Mouse (Mus musculus) right cerebral cortex, postnatal 10 days (tissue): Measurements from ENCODE around the gene Spata31.
A peak's percentile ranks its signal among the peaks of the same experiment; 100 is the strongest.

Experiments
- DNase-seq, 2 experiments: peaks; one replicate each; pipeline ENCODE4 v3.0.0; 2021; ENCODE audit warnings: low spot score in 2 of 2

Spata31 gene

GRCm38 (mm10) chr13:64917191-64917590, at the start of gene Spata31:
Spata31 (plus strand) TSS chr13:64917406.
- DNase-seq: no peak

GRCm38 (mm10) chr13:64903132-64903531, 14.1 kb upstream of the Spata31 start:
- no peak for DNase-seq

GRCm38 (mm10) chr13:64903585-64904208, 13.5 kb upstream of the Spata31 start, which contains the start of gene Cntnap3:
Cntnap3 (minus strand) TSS chr13:64903955.
- peak; percentile 70 to 78 for DNase-seq
